Mouse (Mus musculus): Measurements from ENCODE around the gene Ampd2.

- TF ChIP-seq POLR2A (IDR thresholded peaks at IDR 0.05; ENCODE audit: insufficient read depth, low read length), result no peak
- TF ChIP-seq CTCF (IDR thresholded peaks at IDR 0.05; ENCODE audit: low read depth, low read length), result no peak
- TF ChIP-seq EP300 (IDR thresholded peaks at IDR 0.05; ENCODE audit: insufficient read depth, low read depth, low read length), result no peak
Measured at GRCm38 (mm10) chr3:108129367-108129766, 42.9 kb upstream of the Ampd2 start.
